Mouse (Mus musculus) kidney, adult 9 months (tissue): Measurements from ENCODE around the gene Mc3r.

Experiments used
- DNase-seq: peaks from one replicate; pipeline ENCODE4 v3.0.0; 2022

Mc3r gene

DNA sequence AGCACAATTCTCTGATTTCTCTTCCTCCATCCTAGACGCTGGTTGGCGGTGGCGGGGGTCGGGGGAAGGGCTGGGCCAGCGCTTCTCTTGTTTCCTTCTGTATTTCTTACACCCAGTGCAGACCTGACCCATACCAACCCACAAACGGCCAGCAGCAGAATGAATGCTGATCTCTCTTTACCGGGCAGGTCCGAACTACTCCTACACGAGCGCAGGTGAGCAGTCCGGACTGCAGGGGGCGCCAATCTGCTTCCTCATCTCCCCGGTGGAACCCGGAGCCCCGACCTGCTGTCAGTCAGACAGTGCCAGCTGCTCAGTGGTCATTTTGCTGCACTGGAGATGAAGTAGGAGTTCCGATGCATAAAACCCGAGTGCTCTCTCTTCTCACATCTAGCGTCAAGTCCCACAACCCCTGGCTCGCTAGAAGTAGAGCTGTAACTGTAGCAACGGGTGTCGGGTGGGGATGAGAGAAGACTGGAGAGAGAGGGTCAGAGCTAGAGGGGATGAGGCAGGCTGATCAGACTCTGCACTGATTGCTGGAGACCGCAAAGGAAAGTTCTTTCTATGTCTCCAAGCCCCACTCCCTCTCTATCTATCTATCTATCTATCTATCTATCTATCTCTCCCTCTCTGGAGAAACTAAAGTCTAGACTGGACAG lies at the start of gene Mc3r:
Mc3r (plus strand) TSS at position 387 of the 659 bp plus-strand sequence.
- peak; percentile 6 for DNase-seq

DNA sequence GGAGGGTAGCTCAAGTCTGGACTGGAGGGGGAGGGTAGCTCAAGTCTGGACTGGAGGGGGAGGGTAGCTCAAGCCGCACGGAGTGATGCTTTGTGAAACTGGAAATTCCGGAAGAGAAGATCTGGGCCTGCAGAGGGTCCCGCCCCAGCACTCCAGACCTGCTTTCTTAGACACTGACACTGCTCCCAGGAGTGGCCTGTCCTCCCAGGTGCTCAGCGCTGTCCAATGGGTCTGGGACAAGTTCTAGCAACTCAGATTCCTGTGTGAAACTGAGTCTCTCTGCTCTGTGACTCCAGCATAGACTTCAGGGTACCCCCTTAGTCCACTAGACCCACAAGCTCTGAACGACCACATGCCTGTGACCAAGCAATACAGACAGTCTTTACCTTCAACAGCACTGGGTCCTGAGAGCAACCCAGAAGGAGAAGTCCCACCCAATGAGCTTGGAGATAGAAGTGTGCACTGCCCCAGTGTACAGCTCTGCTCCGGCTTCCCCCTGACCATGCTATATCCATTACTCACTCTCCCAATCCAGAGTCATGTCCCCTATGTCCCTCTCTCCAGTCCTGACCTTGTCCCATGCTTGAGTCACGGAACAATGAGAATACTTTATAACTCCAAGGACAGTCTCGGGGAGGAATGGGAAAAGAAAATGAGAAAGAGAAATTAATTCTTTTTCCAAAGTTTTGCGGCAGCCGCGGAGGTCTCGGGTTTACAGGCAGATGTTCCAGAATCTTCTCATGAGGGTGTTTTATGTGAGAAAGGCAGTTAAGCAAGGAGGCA lies 46.1 kb upstream of the Mc3r start:
- DNase-seq, result no peak

- DNase-seq, result peak; percentile 74
Measured at GRCm38 (mm10) chr2:172207003-172207402, 41.3 kb upstream of the Mc3r start.

GRCm38 (mm10) chr2:172213480-172213879 lies 34.8 kb upstream of the Mc3r start:
- DNase-seq, result peak; percentile 7

- DNase-seq, result no peak
Measured at GRCm38 (mm10) chr2:172214336-172214735, 34.0 kb upstream of the Mc3r start.

DNA sequence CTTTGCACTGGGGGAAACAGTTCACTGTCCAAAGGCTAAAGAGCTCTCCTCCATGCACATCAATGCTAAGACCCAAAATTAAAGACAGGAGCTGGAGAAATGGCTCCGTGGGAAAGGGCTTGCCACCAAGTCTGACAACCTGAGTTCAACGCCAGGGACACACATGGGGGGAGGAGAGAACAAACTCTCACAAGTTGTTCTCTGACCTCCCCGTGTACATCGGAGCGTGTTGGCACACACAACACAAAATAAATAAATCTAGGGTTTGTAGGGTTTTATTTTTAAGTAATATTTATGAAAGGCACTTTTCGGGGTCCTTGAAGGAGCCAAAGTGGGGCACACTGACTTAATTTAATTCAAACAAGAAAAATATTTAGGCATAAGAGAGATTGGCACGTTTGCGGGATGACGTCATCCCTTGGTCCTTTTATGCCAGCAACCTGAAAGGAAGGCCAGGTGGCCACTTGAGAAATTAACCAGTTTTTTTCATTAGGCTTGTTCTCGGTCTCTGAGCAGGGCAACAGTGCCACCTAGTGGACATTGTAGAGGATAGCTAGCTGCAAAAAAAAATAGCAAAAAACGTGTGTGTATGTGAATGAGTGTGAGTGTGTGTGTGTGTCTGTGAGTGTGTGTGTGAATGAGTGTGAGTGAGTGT lies 32.7 kb upstream of the Mc3r start:
- peak; percentile 50 for DNase-seq

DNA sequence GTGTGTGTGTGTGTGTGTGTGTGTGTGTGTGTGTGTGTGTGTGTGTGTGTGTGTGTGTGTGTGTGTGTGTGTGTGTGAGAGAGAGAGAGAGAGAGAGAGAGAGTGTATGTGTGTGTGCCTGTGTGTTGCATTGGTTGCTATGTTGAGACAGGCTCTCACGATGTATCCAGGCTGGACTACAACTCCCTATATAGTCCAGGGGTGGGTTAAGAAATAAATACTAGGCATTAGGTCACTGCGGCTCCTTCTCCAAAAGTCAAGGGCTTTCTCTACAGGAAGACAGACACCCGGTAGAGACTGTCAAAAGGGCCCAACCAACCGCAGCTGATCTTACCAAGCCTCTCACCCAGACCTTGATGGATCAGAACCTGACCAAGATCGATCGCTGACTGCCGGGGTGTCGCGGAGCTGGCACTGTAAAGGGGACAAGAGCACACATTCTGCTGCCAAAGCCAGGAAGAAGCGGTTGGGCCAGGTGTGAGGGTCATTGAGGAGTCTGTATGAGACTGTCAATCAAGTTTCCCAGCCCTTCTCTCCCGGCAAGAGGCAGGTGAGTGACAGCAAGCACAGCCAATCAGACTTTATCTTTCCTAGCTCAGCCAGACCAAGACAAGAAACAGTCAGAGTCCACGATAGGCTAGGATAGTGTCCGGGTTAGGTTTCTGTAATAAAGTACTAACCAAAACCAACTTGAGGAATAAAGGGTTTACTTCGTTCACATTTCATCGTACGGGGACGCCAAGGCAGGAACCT lies 32.0 kb upstream of the Mc3r start:
- no peak for DNase-seq

DNA sequence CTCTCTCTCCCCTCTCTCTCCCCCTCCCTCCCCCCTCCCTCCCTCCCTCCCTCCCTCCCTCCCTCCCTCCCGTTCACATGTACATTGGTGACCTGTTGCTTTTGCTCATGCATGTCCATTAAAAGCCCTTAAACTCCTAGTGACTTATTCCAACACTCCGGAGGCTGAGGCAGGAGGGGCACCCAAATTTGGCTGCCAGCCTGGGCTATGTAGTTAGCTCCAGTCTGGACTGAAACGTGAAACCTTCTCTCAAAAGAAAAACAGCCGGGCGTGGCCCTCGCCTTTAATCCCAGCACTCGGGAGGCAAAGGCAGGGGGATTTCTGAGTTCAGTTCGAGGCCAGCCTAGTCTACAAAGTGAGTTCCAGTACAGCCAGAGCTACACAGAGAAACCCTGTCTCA lies 30.4 kb upstream of the Mc3r start:
- DNase-seq, result no peak

- DNase-seq, result no peak
Measured at GRCm38 (mm10) chr2:172219186-172219585, 29.1 kb upstream of the Mc3r start.

DNA sequence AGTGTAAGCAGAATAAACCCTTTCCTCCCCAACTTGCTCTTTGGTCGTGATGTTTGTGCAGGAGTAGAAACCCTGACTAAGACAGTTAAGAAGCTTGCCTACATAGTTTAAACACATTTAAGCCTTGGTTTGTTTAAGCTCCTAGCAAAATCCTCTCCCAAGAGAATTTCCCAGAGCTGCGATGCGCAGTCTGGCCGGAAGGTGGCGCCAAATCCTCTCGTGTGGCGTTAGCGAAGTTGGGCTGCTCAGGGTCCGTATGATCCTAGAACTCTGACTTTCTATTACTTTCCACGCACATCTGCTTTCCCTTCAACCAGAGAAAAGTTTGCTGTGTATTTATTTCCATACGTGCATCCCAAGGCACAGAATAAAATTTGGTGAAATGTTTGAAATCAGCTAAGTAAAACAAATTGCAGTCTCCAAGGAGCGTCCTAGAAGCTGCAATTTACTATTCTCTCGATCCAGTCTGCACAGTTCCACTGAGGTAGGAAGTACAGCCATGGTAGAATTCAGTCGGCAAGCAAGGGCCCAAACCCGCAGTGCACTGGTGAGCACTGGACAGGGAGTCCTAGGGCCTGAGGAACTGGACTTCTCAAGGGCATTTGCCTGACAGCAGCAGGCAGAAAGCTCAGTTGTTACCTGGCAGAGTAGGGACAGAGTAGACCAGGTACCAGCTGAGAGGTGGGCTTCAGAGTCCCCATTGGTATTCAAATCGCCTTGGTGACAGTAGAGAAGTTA lies 26.5 kb upstream of the Mc3r start:
- DNase-seq, result peak; percentile 52

DNA sequence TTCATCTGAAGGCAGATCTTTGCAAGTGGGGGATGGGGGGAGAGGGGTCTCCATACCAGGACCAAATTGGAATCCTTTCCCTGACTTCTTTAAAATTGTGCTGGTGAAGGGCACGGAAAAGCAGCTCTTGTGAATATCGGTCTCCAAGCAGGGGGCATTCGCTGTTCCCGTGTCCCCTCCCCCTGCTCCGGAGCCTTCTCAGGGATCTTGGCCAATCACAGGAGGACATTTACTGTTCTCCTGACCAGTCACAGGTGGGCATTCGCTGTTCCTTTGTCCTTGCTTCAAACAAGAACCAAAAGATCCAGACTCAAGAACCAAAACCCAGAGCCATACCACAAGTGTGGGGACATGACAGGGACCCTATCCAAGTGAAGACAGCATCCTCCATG lies 25.9 kb upstream of the Mc3r start:
- no peak for DNase-seq

DNA sequence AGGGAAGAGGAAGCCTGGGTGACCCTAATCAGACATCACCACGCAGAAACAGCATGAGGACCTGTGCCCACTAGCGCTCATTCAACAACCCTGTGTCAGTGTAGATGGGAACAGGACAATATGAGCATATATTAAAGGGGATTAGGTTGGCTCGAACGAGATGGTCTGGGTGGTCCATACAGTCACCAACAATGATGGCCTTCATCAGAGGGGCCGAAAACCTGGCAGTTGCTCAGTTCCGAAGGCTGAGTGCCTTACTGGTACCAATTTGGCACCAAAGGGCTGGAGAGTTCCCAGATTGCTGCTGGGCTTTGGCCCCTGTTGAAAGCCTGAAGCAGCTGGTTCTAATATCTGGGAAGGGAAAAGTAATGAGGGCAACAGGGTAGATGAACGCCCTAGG lies 25.4 kb upstream of the Mc3r start:
- DNase-seq, result no peak

DNA sequence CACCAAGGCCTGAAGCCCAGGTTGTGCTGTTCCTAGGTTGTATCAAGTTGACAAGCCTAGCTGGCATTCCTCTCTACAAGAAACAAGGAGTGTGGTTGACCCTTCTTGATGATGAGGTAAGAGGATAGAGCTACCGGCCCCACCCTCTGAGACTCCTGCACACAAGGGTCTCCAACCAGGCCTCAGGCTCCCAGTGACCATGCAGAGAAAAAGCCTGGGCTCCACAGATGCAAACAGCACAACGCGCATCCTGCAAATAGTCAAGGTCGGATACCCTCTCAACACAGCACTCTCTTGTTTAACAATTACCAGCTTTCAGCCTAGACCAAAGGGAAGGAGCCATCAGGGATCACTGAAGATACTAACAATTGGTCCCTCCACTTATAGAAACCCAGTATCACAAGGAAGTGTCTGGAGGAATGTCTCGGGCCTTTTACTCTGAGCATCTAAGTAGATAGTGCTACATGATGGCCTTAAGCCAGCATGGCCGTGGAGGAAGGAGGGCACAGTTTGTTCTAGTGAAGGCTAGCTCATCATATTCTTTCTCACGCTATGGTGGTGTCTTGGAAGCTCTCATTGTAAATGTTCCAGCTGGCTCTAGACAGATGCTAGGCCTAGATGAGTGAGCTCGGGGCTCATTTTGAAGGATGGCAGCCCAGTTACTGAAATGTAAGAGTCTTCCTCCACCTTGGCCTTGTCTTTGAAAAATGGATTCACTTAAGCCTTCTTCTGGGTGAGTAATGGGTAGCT lies 24.7 kb upstream of the Mc3r start:
- no peak for DNase-seq

DNA sequence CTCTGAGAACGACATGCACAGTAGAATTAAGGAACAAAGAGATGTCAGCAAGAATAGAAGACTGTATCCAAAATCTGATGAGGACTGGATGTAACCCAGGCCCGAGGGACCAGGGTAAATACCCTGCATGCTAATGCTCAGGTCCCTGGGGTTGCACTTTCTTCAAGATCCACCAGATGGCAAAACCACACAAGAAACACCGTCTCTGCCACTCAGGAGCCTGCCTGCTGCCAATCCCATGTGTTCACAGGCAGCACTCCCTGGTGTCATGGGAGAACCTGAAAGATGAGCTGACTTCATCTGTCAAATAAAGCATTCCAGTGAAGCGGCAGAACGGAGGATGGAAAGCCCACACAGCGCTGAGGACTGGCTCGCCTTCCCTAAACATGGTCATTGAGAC lies 21.3 kb upstream of the Mc3r start:
- peak; percentile 44 for DNase-seq

- no peak for DNase-seq
Measured at GRCm38 (mm10) chr2:172227808-172228207, 20.5 kb upstream of the Mc3r start.

- DNase-seq, result no peak
Measured at GRCm38 (mm10) chr2:172229190-172229589, 19.1 kb upstream of the Mc3r start.

DNA sequence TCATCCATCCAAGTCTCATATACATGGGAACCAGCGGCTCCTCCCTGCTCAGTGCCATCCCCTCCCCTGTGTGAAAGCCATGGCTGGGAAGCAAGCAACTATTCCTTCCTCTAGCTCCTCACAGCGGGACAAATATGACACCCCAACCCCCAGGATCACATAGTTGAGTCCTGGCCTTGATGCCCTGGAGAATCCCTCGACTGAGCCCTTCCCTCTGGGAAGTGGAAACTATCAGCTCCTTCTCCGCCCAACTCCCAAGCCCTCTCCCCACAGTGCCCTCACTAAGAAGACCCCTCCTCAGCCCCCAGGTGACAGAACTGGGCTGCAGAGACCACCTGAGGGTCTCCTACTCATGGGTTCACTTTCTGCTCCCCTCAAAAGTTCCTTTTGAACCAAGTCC lies 18.2 kb upstream of the Mc3r start:
- DNase-seq, result no peak

DNA sequence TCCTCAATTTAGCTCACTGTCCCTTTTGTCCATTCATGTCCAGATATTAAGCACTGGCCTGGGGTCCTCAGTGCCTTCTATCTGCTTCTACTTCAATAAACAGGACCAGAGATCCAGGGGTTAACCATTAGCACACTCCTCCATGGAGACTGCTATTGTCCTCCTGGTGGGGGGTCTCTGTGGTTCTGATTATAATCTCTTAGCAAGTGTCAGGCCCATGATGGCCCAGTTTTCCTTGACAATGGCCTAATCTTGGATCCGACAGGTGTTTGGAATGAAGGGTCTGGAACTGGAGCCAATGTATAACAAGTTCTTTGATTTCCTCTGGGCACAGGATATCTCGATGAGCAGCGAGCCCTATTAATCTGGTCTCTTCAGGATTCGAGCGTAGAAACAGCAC lies 10.1 kb upstream of the Mc3r start:
- no peak for DNase-seq

DNA sequence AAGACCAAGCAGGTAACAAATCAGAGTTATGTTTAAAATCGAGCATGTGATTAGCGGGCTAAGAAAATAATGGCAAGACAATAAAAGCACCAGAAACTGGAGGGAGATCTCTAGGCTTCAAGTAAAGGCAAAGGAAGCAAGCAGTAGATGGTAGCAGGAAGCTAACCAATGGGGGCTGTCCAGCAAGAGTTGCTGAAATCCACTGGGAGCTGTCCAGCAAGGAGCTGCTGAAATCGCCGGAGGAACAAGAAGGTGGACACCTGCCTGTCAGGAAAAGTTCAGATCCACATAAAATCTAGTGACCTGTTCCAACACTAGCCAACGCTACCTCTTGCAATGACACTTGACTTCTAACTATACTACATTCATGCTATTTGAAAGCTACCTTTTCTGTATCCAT lies 7.3 kb upstream of the Mc3r start:
- peak; percentile 47 for DNase-seq

DNA sequence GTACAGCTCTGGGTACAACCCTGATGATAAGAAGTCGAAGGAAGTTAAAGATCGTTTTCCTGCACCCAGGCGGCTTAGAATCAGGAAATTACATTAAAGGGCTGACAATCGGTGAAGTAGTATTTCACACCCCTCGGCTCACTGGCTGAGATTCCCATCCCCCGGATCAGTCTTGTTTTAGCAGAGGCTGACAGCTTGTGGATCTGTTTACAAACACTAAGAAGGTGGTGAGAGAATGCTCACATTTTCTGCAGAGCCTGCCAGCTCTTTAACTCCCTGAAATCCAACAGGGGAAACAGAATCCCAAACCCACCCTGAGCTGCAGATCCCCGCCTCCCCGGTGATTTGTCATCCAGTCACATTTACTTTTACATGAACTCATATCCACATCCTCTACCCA lies 2.8 kb upstream of the Mc3r start:
- no peak for DNase-seq

GRCm38 (mm10) chr2:172249336-172249735 lies 1.0 kb downstream of the Mc3r start:
- no peak for DNase-seq

DNA sequence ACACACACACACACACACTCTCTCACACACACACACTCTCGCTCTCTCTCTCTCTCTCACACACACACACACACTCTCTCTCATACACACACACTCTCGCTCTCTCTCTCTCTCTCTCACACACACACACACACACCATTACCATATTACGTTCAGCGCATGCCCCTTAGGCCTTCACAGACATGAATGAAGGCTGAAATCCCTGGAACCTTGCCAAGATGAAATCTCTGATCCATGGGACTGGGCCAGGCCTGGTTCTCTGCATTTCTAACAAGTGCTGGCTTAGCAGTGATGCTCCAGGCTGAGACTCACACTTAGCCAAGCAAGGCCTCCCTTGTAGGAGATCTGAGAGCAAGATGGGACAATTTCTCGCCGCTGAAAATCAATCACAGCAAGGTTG lies 8.1 kb downstream of the Mc3r start:
- no peak for DNase-seq
